In genomic region chr2:165159055-165159688, GRCm38 (mm10) we compare ENCODE assay signal across 8 mouse cellular contexts.
DNase-seq lines count a peak whose midpoint lies in the region; ATAC-seq and TF ChIP-seq lines count a peak whose summit lies in the region.

No protein-coding gene starts in this region.

- no peak for TF ChIP-seq EP300 in liver, postnatal 0 days (IDR thresholded peaks at IDR 0.05; ENCODE audit: low read depth)

- H3K4me3 ChIP-seq in hindbrain, embryonic 13.5 days: no peak overlapping the region
- no peak overlapping the region for H3K4me3 ChIP-seq in liver, postnatal 0 days (ENCODE audit: low read depth, low read length)

- no peak for TF ChIP-seq CTCF in liver, postnatal 0 days (IDR thresholded peaks at IDR 0.05; ENCODE audit: low read depth)

- H3K4me1 ChIP-seq in hindbrain, embryonic 13.5 days (replicated peaks): peaks cover 59% of the 10 kb centered on the region
- H3K4me1 ChIP-seq in liver, postnatal 0 days (ENCODE audit: insufficient read depth): no peaks in the 10 kb centered on the region

- WGBS in hindbrain, embryonic 13.5 days: 10% methylated on average over 15 of the region's 15 CpGs
- WGBS in liver, postnatal 0 days (ENCODE audit: insufficient replicate concordance): 18% methylated on average over 15 of the region's 15 CpGs

- peak overlapping the region; percentile 71 for H3K27ac ChIP-seq in hindbrain, embryonic 13.5 days
- H3K27ac ChIP-seq in liver, postnatal 0 days (ENCODE audit: low read depth): no peak overlapping the region

- no peaks in the 10 kb centered on the region for H3K9me3 ChIP-seq in hindbrain, embryonic 13.5 days
- H3K9me3 ChIP-seq in liver, postnatal 0 days (ENCODE audit: low read length): no peaks in the 10 kb centered on the region

- no peak overlapping the region for H3K9ac ChIP-seq in hindbrain, embryonic 13.5 days
- H3K9ac ChIP-seq in liver, postnatal 0 days (replicated peaks): no peak overlapping the region

- peak; percentile 38 to 49 for DNase-seq in layer of hippocampus, postnatal 10 days (ENCODE audit: low spot score in 2 of 2)
- DNase-seq in layer of hippocampus, adult 9-10 months (ENCODE audit: low spot score): no peak
- DNase-seq in embryo, embryonic 10.5 days (ENCODE audit: low spot score): peak; percentile 87
- DNase-seq in liver, postnatal 0 days: peak; percentile 54
- peak; percentile 49 for DNase-seq in ovary, postnatal 10 days (ENCODE audit: low spot score)
- no peak for DNase-seq in cerebellum, adult 11-12 months
- no peak for DNase-seq in cerebellum, postnatal 14 days

- no peak overlapping the region for H3K4me2 ChIP-seq in hindbrain, embryonic 13.5 days
- H3K4me2 ChIP-seq in liver, postnatal 0 days (ENCODE audit: low read depth, low read length): no peak overlapping the region

- peak; percentile 18; the same call in 1 of the 2 replicates for ATAC-seq in hindbrain, embryonic 13.5 days (ENCODE audit: low FRiP score)
- no peak for ATAC-seq in liver, postnatal 0 days

- H3K36me3 ChIP-seq in hindbrain, embryonic 13.5 days: no peaks in the 10 kb centered on the region
- H3K36me3 ChIP-seq in liver, postnatal 0 days (replicated peaks; ENCODE audit: insufficient read depth, low read length): no peaks in the 10 kb centered on the region

- peaks cover 8% of the 10 kb centered on the region; the same call in 1 of the 2 replicates for H3K27me3 ChIP-seq in hindbrain, embryonic 13.5 days
- H3K27me3 ChIP-seq in liver, postnatal 0 days (ENCODE audit: insufficient read depth, low read length): no peaks in the 10 kb centered on the region

Comparison
In these comparisons a context has a peak if more than half of its experiments do, and no peak if none do; other contexts are left out.
1. DNase-seq: peak in layer of hippocampus, postnatal 10 days (2 of 2), embryo, embryonic 10.5 days (single experiment), liver, postnatal 0 days (single experiment) and ovary, postnatal 10 days (single experiment); none in layer of hippocampus, adult 9-10 months (single experiment), cerebellum, adult 11-12 months (single experiment) and cerebellum, postnatal 14 days (0 of 2).